Mouse (Mus musculus): ENCODE data around the gene Fbxw7.

DNA sequence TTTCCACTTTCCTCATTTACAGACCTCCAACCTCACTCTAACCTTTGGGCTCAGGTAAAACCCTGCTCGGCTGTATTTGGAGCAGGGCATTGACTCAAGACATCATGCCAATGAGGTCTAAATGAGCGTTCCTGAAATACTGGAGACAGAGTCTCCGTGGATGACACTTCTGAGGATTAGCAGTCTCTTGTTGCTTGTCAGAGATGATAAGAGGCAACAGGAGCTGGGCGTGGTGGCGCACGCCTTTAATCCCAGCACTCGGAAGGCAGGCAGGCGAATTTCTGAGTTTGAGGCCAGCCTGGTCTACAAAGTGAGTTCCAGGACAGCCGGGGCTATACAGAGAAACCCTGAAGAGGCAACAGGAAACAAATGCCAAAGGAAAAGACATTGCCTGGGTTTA lies 11.0 kb upstream of the Fbxw7 start:
- TF ChIP-seq MYOG (IDR thresholded peaks at IDR 0.05; ENCODE audit: control insufficient read depth in 1 of 3, insufficient read depth in 1 of 3, insufficient read length in 2 of 3, low read depth in 2 of 3) (no peak), MAX (IDR thresholded peaks at IDR 0.05; ENCODE audit: low read depth) (no peak), POLR2A (IDR thresholded peaks at IDR 0.05; ENCODE audit: insufficient read length, low read depth) (no peak), CEBPB (IDR thresholded peaks at IDR 0.05; ENCODE audit: insufficient read depth, poor library complexity, severe bottlenecking) (no peak), POLR2AphosphoS2 (IDR thresholded peaks at IDR 0.05; ENCODE audit: insufficient read length, low read depth) (no peak), USF1 (IDR thresholded peaks at IDR 0.05; ENCODE audit: low read depth) (no peak)
